Mouse (Mus musculus) intestine, embryonic 14.5 days (tissue): ENCODE results near the gene Uck1. TPM values are rescaled to one million over a fixed set of nuclear protein-coding genes. Genes with fewer than 3 reads are reported as not detected.

ENCODE experiments used
- ATAC-seq: fragments of 200-750 bp; cut with Nextera tagmentation; replicated peaks from 2 replicates; pipeline ENCODE4 v1.8.0; 2017; ENCODE audit warnings: low read depth, moderate number of reproducible peaks, moderate TSS enrichment, moderate library complexity; ENCODE audit not compliant: low FRiP score, low TSS enrichment
- DNase-seq: peaks from one replicate; pipeline ENCODE4 v3.0.0-alpha.2; 2018; ENCODE audit warnings: low spot score
- H3K27ac ChIP-seq: fragments of 300-500 bp; sonication (generic); 2 replicates; pipeline ENCODE4 v1.5.1; 2014; ENCODE audit warnings: low read depth, mild to moderate bottlenecking, control low read depth
- H3K27me3 ChIP-seq: fragments of 300-500 bp; sonication (generic); replicated peaks from 2 replicates; pipeline ENCODE4 v1.6.1; 2014; ENCODE audit warnings: low read length, control low read depth; ENCODE audit not compliant: control insufficient read depth, insufficient read depth
- H3K36me3 ChIP-seq: fragments of 300-500 bp; sonication (generic); 2 replicates; pipeline ENCODE4 v1.6.1; 2014; ENCODE audit warnings: low read length, control low read depth; ENCODE audit not compliant: control insufficient read depth, insufficient read depth
- H3K4me1 ChIP-seq: fragments of 300-500 bp; sonication (generic); replicated peaks from 2 replicates; pipeline ENCODE4 v1.6.1; 2014; ENCODE audit warnings: low read length, control low read depth, mixed read lengths; ENCODE audit not compliant: control insufficient read depth, insufficient read depth
- H3K4me2 ChIP-seq: fragments of 300-500 bp; sonication (generic); 2 replicates; pipeline ENCODE4 v1.6.1; 2014; ENCODE audit warnings: low read length
- H3K4me3 ChIP-seq: fragments of 300-500 bp; sonication (generic); 2 replicates; pipeline ENCODE4 v1.5.1; 2014; ENCODE audit warnings: low read depth, low read length, control low read depth, mixed read lengths
- H3K9ac ChIP-seq: fragments of 300-500 bp; sonication (generic); 2 replicates; pipeline ENCODE4 v1.6.1; 2014; ENCODE audit warnings: mild to moderate bottlenecking, low read length
- H3K9me3 ChIP-seq: fragments of 300-500 bp; sonication (generic); 2 replicates; pipeline ENCODE4 v1.6.1; 2016; ENCODE audit warnings: low read length, control low read depth; ENCODE audit not compliant: control insufficient read depth
- WGBS: fragments of 180-500 bp; shearing (Covaris S2); extraction: QIAGEN DNeasy Blood & Tissue Kit; methylation state at CpG from one replicate; pipeline ENCODE4 v1.1.7; 2014; 5-methylcytosine and 5-hydroxymethylcytosine counted together
- polyA plus RNA-seq: library from polyadenylated mRNA; unstranded; fragments of >200 nt; fragmentation: Nextera tagmentation; extraction: Ambion mirVana; gene quantifications from 2 replicates; pipeline ENCODE4 v1.2.1, GENCODE M21; 2014

Uck1 gene
- polyA plus RNA-seq, 1 experiment from 2014 or later, result 61.8 TPM

DNA sequence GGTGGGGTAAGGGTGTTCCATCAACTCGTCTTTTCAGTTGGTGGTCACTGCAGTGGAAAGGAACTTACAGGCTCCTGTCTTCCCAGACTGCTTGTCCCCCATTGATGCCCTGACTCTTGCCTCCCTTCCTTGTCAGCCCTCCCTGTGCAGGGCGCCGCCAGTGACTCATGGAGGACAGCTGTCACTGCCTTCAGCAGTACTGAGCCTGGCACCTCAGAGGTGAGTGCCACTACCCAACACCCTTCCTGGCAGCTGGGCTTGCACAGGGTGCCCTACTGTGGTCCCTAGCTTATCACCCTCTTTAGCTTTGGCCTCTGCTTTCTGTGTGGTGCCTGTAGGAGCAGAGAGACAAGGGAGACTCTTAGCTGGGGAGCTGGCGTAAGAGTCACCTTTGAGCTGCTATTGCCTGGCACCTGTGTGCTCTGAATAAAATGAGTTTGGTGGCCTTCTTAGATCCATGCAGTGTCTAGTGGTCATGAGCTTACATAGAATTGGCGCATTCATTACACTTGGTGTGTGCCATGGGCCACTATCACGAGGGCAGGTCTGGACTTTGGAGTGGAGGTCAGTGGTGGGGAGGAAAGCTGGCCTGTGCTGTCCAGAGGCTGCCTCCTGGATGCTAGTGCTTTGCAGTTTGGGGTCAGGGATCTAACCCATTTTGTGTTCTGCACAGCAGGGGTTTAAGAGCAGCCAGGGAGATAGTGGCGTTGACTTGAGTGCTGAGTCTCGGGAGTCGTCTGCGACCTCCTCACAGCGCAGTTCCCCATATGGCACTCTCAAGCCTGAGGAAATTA, 41.2 kb downstream of the Uck1 start:
- H3K9me3 ChIP-seq, result no peaks in the 10 kb centered on the region
- DNase-seq, result no peak
- H3K27me3 ChIP-seq, result no peaks in the 10 kb centered on the region
- 92% methylated on average over 11 of the region's 11 CpGs for WGBS
- H3K4me3 ChIP-seq, result no peak overlapping the region
- no peak overlapping the region for H3K27ac ChIP-seq
- H3K9ac ChIP-seq, result no peak overlapping the region
- H3K36me3 ChIP-seq, result peaks cover 100% of the 10 kb centered on the region
- H3K4me1 ChIP-seq, result no peaks in the 10 kb centered on the region
- H3K4me2 ChIP-seq, result no peak overlapping the region
- no peak for ATAC-seq

DNA sequence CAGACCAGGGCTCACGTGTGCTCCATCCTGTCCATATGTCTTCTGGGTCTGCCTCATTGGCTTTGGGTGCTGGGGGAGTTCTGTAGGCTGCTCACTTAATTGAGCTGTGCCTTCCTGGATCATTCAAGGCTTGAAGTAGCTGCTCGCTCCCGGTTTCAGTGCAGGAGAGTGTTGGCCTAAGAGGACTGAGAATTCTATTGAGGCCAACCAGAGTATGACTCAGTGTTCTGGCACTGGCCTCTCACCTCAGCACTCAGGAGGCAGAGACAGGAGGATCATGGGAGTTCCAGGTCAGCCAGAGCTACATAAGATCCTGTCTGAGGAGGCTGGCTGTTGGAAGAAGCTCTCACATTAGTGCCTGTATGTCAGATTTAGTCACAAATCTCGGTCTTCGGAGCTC, 41.8 kb downstream of the Uck1 start:
- Histone ChIP-seq H3K4me3 (no peak overlapping the region), H3K27me3 (no peaks in the 10 kb centered on the region), H3K9me3 (no peaks in the 10 kb centered on the region), H3K9ac (no peak overlapping the region), H3K36me3 (peaks cover 100% of the 10 kb centered on the region), H3K27ac (no peak overlapping the region), H3K4me1 (no peaks in the 10 kb centered on the region), H3K4me2 (no peak overlapping the region)
- DNase-seq (no peak), ATAC-seq (no peak)
- WGBS, result 91% methylated on average over 5 of the region's 5 CpGs

DNA sequence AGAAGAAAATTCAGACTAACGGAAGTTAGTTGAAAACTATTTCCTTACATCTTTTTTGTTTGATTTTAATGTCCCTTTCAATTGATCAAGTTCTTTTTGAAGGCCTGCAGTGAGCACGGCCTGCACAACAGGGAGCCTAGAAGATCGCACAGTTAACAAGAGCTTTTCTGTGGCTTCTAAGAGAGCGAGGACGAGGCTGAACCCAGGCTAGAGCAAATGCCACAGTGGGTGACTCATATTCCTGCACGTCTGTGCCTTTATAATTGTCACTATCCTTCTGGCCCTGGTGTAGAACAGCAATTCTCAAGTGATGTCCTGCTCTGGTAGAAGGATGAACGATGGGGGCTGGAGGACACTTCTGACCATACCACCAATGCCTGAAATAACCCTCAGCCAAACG, 42.3 kb downstream of the Uck1 start:
- WGBS, result 93% methylated on average over 8 of the region's 8 CpGs
- Histone ChIP-seq H3K4me3 (no peak overlapping the region), H3K4me1 (no peaks in the 10 kb centered on the region), H3K27ac (no peak overlapping the region), H3K9me3 (no peaks in the 10 kb centered on the region), H3K36me3 (peaks cover 100% of the 10 kb centered on the region), H3K9ac (no peak overlapping the region), H3K4me2 (no peak overlapping the region), H3K27me3 (no peaks in the 10 kb centered on the region)
- DNase-seq (no peak), ATAC-seq (no peak)

DNA sequence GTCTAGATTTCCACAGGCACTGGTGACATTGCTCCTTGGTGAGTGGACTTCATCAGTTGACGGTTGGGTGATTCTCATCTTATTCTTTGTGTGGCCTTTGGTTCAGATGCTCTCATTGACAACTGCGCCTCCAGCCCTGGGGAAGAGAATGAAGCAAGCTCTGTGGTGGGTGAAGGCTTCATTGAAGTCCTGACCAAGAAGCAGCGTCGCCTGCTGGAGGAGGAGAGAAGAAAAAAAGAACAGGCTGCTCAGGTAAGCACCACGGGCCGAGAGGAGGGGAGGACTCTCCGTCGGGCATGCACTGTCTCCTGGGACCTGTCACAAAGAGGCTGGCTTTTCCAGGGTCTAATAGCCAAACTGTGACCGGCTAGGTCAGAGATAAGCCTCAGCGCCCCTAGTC, 43.5 kb downstream of the Uck1 start:
- Histone ChIP-seq H3K27ac (no peak overlapping the region), H3K9me3 (no peaks in the 10 kb centered on the region), H3K36me3 (peaks cover 100% of the 10 kb centered on the region), H3K27me3 (no peaks in the 10 kb centered on the region), H3K4me3 (no peak overlapping the region), H3K9ac (no peak overlapping the region), H3K4me1 (no peaks in the 10 kb centered on the region), H3K4me2 (no peak overlapping the region)
- 92% methylated on average over 10 of the region's 10 CpGs for WGBS
- no peak for ATAC-seq
- DNase-seq, result no peak

DNA sequence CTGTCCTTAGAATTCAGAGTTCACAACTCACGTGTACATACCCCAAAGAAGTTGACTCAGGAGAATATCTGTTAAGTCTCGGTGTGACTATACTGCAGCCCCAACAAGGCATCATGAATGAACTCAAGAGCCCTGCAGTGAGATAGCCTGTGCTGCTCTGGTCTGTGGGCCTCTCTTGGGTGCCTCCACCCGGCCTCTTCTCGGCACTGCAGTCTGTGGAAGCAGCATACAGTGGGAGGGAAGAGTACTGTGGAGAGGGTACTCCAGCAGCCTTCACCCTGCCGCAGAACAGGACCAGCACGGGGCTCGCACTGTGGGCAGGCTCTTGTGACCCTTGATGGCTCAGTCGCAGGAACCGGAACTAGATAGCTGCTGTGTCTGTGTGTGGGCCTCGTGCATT, 44.4 kb downstream of the Uck1 start:
- no peak overlapping the region for H3K9ac ChIP-seq
- H3K4me2 ChIP-seq, result no peak overlapping the region
- H3K36me3 ChIP-seq, result peaks cover 100% of the 10 kb centered on the region
- no peaks in the 10 kb centered on the region for H3K9me3 ChIP-seq
- H3K27ac ChIP-seq, result no peak overlapping the region
- no peak overlapping the region for H3K4me3 ChIP-seq
- H3K4me1 ChIP-seq, result no peaks in the 10 kb centered on the region
- ATAC-seq (no peak), DNase-seq (no peak)
- 90% methylated on average over 10 of the region's 10 CpGs for whole genome bisulfite sequencing
- H3K27me3 ChIP-seq, result no peaks in the 10 kb centered on the region

DNA sequence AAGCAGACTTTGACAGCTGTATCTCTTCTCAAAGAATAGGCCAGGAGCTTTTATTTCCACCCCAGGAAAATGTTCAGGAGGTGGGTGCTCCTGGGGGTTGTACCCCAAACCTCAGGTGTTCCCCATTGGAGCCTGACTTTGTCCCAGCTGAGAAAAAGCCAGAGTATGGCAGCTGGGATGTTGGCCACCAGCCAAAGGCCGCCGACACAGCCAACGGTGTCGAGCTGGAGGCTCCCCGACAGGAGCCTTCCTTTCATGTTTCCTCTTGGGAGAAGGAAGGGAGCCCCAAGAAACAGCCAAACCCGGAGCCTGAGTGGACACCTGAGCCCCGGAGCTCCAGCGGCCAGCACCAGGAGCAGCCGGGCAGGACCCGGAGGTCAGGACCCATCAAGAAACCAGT, 47.0 kb downstream of the Uck1 start:
- Histone ChIP-seq H3K36me3 (peaks cover 100% of the 10 kb centered on the region), H3K27ac (no peak overlapping the region), H3K4me1 (no peaks in the 10 kb centered on the region), H3K27me3 (no peaks in the 10 kb centered on the region), H3K9me3 (no peaks in the 10 kb centered on the region), H3K4me2 (no peak overlapping the region), H3K9ac (no peak overlapping the region), H3K4me3 (no peak overlapping the region)
- no peak for DNase-seq
- ATAC-seq, result no peak
- 73% methylated on average over 10 of the region's 10 CpGs for WGBS

DNA sequence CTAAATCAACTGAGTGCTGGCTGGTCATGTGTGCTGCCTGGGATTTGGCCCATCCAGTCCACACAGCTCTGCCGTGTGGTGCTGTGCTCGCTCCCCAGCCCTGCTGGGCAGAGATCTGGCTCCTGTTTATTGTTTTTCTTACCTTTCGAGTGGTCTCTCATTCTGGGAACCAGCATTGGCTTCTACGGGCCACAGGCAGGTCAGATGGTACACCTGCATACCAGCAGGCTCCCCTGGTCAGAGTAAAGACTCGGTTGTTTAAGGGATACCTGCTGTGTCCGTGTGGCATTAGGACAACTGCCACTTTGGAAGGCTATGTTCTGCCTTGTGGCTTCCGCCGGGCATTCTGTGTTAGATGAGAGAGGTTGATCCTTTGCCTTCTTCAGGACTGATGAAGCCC, 48.3 kb downstream of the Uck1 start:
- no peaks in the 10 kb centered on the region for H3K27me3 ChIP-seq
- H3K4me3 ChIP-seq, result no peak overlapping the region
- peaks cover 100% of the 10 kb centered on the region for H3K36me3 ChIP-seq
- no peak overlapping the region for H3K9ac ChIP-seq
- no peak overlapping the region for H3K27ac ChIP-seq
- DNase-seq (no peak), ATAC-seq (no peak)
- H3K4me2 ChIP-seq, result no peak overlapping the region
- whole genome bisulfite sequencing, result 93% methylated on average over 8 of the region's 8 CpGs
- no peaks in the 10 kb centered on the region for H3K9me3 ChIP-seq
- no peaks in the 10 kb centered on the region for H3K4me1 ChIP-seq

DNA sequence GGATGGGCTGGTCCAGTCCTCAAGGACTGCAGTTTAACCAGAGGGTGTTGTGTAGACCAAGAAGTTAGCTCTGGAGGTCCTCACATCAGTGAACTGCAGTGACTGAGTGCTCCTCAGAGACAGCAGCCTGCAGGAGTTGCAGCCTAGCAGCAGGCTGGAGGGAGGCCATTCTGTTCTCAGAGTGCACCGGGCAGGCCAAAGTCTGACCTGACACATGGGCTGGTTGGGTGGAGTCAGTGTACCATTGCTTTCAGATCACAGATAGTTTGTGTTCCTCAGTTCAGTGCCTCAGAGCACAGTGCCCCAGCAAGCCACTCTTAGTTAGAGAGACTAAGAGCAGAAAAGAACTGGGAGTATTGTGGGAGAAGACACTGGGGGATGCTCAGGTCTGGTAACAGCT, 52.3 kb downstream of the Uck1 start:
- DNase-seq, result no peak
- no peak overlapping the region for H3K4me2 ChIP-seq
- H3K4me3 ChIP-seq, result no peak overlapping the region
- H3K27ac ChIP-seq, result no peak overlapping the region
- H3K9ac ChIP-seq, result no peak overlapping the region
- H3K4me1 ChIP-seq, result no peaks in the 10 kb centered on the region
- no peaks in the 10 kb centered on the region for H3K9me3 ChIP-seq
- WGBS, result 93% methylated on average over 1 of the region's 1 CpGs
- ATAC-seq, result no peak
- H3K36me3 ChIP-seq, result peaks cover 98% of the 10 kb centered on the region
- H3K27me3 ChIP-seq, result no peaks in the 10 kb centered on the region
